Mouse (Mus musculus) right cerebral cortex, adult 18-20 months (tissue): ENCODE measurements around the gene Fat3.
A peak's percentile ranks its signal among the peaks of the same experiment; 100 is the strongest.

Experiments used
- DNase-seq: peaks from one replicate; pipeline ENCODE4 v3.0.0; 2022; ENCODE audit warnings: mixed read lengths

Gene Fat3

DNA sequence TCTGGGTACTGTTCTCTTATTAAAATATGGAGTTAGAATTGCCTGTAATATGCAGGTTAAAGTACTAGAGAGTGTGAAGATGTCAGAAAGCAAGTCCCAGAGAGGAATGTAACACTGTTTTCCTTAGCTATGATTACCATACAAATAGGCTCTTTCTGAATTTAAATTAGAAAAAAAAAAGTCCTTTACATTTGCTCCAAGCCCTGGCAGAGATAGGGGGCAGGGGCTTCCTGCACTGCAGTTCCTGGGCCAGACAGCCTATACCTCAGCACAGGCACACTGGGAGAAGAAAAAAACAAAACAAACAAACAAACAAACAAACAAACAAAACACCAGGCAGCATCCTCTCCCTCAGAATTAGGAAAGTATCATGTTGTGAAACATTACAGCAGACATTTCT is 274.5 kb downstream of the Fat3 start:
- DNase-seq = no peak

DNA sequence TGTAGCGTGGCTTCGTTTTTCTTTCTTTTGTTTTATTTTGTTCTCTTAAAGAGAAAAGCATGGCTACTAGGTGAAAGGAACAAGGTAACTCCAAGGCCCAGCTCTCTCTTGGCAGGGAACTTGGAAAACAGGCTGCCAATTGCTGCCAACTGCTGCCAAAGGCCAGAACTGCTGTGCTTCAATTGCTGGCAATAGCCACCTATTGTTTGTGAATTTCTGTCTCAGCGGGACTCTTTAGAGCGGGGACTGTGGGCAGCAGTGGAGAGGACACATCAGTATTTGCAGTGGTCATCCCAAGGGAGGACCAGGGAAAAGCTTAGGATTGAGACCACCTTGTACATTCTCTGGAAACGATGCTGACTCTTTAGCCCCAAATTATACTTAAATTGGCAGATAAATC is 279.2 kb downstream of the Fat3 start:
- peak; percentile 22 for DNase-seq

DNA sequence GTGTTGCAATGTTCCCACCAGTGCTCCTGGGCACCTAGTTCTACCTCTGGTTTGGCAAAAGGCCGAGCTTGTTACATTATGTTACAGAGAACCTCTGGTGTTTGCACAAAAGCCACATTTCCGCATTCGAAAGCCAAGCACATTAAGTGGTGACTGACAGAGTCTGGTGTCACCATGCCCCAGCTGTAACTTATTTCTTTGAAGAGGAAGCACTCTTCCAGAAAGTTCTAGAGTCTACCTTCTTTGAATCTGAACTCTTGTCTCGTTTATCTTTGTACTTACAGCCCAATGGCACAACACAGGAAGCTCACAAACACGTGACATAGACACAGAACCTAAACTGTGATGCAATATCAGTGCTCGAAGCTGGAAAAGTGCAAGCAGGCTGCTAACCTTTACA is 284.9 kb downstream of the Fat3 start:
- peak; percentile 8 for DNase-seq

DNA sequence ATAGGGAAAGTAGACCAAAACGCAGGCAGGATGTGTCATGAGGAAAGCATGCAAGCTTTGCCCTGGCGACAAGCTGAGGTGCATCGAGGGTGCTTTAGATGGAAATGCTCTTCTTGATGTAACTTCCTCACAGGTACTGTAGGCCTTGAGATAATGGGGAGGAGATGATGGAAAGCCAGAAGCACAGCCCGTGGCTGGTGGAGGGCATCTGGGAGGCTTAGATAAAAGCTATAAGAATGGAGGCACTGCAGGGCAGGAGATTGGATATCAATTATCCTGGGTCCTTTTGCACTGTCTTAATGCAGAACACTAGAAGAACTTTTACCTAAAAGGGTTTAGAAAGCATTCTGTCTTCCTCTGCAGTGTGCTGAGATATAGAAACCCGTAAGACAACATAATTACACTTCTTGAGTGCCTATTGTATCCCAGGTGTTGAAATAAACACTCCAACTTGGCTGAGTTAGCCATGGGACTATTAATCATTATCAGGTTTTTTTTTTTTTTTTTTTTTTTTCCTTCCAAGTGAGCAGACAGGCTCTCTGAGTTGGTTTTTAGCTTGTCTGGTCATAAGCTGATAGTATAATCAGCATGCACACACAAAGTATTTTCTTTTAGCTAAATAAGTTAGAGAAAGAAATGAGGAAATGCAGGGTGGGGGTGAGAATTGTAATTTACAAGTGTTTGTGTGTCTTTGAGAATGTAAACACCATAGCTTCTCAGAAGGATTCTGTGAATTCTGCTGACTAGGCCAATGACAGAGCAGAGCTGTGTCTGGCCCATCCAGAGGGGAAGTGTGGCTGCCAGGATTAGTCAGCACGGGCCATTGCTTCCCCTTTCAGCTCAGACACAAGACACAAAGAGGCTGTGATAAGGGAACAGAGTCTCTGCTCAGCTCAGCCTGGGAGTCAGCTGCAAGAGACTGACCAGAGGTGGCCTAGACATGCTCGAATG is 286.1 kb downstream of the Fat3 start:
- peak; percentile 63 for DNase-seq

DNA sequence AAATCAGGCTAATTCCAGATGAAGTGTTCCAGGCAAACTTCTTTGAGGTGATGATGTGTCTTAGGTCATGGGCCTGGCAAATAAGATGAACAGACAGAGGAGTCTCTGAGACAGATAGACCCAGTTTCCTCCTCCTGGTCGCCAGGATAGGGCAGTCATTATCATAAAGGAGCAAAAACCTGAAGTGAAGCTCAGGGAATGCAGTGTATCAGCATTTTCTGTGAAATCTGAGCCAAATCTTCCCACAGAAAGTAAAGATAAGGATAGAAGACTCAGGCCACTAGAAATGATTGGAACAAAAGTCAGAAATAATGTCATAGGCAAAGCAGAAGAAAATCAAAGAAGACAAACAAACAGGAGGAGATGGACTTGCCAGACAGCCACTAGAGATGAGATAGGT is 287.8 kb downstream of the Fat3 start:
- no peak for DNase-seq

DNA sequence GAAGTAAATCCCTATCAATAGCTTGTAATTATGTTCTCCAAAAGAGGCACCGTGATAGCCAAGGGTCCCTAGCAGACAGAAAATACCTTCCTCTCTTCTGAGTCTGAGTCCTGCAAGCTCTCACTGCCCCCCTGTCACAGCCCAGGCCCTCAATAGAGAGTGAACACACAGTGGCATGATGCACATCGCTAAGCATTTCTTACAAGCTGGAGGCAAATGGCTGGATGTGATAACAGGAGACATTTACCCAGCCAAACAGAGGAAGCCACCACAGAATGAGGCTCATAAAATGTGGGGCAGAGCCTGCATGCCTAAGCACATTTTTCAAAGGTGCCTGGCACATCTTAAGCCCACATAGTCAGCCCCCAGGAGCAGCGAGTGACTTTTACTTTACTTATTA is 288.5 kb downstream of the Fat3 start:
- no peak for DNase-seq

DNA sequence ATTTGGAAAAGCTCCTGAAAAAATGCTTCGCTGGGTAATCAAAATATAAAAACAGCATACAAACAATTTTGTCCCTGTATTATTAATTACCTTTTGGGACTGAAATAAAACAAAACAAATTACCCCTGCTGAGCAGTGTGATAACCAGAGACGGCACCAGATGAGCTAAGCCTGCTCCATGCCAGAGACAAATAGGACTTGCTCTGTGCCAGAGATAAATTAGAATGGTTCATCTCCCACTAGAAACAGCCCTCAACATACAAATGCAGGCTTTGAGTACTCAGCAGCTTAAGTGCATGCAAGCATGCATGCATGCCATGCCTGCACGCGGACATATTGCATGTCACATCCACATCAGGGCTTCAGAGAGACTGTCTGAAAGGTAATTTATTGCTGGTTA is 288.9 kb downstream of the Fat3 start:
- DNase-seq = no peak

DNA sequence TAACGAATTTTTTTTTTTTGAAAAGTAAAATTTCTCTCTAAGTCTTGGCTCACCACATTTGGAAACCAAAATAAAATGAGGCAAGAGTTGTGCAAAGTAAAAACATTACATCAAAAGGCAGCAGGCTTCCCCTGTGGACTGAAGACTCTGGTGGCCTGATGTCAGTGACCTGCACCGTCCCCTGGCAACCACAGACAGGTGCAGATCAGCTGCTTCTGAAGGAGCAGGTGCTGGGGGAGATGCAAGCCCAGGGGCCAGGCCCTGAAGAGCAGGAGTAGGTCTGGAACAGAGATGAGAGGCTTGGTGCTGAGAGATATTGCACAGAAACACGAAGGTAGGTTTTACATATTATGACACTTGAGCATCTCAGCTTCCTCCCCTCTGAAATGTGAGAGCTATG is 289.6 kb downstream of the Fat3 start:
- DNase-seq = no peak

DNA sequence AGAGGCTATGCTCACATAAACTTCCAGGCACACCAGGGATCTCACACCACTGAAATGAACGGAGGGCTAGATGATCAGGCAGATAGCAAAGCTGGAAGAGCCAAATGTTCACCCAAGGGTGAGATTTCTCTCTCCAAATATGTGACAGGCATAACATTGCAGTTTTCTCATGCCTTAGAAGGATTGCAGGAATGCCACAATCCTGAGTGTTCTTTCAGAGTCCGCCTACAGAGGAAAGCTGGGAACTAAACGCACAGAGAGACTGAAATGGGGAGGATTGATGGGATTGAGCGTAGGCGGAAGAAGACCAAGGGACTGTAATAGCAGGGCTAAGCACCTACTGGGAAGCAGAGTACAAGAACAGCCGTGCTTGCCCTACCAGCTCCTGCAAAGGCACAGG is 298.8 kb downstream of the Fat3 start:
- peak; percentile 63 for DNase-seq

DNA sequence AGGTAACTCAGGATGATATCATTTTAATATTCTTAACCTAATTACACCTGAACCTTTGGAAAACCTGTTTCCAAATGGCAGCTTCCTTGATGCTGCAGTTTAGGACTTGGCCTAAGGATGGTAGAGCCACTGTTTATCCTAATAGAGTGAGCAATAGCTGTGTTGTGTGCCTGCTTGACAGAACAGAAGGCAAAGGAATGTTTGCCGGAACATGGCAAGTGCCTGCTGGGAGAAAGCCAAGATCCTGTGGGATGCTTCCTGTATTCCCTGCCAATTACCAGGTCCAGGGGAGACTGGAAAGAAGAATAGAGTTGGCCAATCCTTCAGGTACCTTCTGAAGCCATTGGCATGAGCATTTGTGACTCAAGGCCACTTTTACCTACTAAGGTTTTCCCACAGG is 300.1 kb downstream of the Fat3 start:
- DNase-seq = peak; percentile 18

DNA sequence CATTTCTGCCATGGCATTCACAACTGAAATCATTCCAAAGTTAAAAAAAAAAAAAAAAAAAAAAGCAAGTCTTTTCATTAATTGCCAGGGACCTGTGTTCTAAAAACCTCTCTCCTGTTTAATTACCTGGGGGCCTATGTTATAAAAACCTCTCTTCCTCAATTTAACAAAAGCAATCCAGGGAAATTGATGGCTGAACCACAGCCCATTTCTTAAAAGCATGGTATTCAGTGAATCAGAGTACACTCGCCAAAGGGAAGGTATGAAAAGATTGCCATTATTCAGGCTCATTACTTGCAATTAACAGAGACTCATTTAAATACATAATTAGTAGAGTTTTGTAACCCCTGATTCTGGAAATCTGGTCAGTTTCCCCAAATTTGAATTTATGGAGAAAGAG is 314.6 kb downstream of the Fat3 start:
- no peak for DNase-seq

DNA sequence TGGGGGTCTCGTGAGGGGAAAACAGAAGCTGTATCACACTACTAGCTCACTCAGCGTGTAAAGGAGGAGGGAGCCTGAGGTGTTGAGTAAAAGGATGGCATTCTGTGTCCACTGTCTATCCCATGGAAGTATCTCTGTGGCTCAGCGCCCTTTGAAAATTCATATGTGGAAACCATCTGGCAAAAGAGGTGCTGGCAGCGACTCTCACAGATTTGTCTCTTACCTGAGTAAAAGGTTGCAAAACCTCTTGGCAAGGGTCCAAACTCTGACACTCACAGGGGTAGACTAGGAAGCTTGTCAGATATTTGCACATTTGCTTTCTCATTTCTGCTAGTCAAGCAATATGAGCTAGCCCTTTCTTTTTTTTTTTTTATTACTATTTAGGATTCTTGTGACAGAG is 331.8 kb downstream of the Fat3 start:
- DNase-seq = no peak

DNA sequence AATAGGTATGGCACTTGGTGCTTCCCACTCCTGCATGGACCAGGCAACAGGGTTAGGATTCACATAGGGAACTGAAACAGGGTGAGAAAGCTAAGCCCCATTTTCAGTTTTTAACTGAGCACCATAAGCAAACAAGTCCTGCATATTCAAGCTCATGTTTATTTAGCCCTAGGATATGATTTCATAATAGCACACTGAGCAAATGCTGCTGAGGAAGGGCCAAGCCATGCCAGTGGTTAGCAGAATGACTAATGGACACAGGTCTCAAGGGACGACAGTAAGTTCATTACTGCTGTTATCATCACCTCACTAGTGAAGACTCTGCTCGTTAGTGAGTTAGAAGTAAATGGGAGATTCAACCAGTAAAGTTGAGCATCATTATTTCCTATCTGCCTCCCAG is 333.0 kb downstream of the Fat3 start:
- no peak for DNase-seq

DNA sequence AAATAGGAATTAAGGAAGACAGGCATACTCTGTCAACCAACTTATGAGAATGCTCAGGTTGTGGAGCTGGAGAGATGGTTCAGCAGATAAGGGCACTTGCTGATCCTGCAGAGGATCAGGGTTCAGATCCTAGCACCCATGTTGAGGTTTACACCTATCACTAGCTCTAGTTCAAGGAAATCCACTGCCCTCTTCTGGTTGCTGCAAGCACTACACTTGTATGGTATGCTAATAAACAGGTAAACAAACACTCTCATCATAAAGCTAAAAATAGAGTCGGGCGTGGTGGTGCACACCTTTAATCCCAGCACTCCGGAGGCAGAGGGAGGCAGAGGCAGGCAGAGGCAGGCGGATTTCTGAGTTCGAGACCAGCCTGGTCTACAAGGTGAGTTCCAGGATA is 341.7 kb downstream of the Fat3 start:
- no peak for DNase-seq

DNA sequence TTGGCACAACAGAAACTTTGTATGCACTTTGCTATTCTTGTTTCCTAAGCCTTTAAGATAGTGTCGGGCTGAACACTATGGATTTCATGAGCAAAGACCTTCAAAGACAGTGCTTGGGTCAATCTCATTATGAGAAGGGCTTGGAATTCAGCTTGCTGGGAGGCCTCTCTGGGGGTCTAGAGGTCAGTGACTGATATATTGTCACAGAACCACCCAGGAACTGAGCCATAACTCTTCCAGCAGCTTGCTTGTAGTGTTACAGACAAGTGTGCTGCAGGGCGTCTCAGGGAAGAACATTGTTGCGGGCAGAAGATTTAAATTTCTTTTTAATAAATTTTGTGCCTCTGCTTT is 347.5 kb downstream of the Fat3 start:
- no peak for DNase-seq

DNA sequence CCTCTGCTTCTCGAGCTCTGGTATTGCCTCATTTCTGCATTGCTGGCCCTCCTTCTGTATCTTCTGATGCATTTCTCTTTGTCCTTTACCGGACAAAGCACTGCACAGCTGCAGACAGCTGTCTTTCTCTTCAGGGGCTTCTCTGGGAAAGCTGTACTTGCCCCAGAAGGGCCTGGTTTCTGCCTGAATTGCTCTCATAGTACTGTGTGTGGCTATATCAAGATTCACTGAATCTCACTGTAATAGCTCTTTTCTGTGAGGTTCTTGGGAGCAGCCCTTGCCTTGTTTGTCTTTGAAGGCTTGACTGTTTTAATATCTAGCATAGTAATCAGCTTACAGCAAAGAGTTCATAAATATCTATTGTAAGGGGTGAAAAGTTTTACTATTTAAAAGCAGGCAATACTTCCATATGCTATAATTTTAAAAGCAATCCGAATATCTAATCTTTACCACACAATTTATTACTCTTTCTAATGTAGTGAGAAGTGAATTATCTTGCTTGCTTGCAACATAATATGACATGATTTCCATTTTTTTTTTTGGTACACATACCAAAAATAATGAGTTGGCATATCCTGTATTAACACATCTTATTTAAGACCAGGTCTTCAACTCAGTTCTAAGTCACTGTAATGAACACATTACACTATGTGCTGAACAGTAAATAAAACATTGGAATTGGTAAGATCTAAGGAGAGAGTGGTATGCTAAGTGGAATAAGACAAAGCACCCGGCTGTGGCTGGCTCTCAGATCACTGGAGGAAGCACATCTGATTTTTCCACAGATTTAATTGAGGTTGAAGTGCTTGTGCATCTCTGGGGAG is 348.1 kb downstream of the Fat3 start:
- DNase-seq = no peak

DNA sequence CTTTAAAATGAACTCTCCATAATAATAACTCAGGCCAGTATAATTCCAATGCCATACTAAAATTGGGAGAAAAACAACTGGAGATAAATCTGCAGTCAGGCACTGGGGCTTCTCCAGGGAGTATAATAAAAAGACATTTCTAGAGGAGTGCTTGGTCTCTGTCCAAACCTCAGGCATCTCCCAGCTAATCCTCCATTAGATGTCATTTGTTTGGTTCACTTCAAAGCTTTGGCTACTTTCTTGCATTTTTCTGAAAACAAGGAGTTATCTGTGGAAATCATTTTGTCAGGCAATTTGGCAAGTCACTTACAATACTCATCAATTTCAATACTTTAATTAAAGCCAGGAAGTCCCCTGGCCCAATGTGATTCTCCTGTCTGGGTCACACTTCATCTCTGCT is 351.0 kb downstream of the Fat3 start:
- no peak for DNase-seq

DNA sequence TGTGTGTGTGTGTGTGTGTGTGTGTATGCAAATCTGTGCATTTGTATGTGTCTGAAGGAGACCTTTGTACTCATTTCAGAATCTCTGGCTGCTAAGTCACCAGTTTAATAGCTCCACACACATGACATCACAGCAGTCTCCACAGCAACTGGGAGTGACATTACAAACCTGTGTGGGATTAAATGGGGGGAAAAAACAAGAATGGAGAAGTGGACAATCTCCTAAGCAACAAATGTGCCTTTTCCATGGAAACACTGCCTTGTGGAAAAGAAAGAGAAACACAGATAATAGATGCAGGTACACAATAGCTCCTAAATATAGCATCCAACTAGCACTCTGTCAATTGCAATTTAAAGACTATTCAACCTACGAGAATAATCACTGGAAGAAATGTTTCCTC is 353.4 kb downstream of the Fat3 start:
- DNase-seq = no peak

DNA sequence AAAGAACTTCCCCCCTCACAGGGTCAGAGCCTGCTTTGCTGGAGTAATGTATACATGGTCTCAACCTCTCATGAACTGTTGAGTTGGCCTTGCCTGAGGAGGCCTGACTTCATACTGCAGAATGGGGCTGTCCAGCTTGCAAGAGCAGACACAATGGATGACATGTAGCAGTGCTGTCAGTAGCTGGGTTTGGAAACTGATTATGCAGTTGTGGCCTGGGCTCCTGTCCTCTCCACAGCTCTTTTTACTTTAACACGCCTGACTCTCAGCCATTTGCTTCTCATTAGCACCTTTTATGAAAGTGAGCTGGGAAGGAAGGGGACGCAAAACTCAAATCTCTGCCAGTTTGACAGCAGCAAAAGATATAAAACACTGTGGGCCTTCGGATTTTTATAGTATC is 356.4 kb downstream of the Fat3 start:
- DNase-seq = peak; percentile 12

DNA sequence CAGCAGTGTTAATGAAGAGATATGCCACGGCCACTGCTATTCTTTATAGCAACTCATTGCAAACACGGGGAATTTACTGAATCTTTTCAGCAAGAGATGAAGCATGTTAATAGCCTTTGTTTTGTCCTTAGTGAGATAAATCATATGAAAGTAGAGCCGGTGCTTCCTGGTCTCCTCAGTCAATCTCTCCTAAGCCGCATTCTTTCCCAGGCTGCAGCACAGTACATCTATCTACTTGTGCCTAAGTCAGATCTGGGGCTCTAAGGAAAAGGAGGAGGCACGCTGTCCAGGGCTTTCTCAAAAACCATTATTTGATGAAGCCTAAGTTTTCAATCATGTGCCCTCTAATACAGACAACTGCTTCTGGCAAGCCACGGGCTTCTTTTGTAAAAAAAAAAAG is 361.8 kb downstream of the Fat3 start:
- no peak for DNase-seq

DNA sequence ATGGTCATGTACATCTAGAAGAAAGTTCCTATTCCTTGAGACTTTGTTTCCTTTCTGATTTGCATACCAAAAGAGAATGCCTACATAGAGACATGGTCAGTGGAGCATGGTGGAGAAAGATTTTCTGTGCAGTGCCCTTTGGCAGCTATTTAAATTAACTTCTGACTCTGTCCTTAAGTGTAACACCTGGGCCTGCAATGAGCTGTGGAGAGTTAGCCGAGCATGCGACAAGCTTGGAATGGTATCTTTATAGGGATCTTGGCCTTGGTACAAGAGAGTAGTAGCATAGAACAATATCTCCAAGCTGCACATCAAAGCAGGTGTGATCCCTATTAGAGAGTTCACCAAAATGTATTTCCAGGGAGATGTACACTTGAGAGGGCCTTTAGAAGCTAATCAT is 368.0 kb downstream of the Fat3 start:
- DNase-seq = no peak

DNA sequence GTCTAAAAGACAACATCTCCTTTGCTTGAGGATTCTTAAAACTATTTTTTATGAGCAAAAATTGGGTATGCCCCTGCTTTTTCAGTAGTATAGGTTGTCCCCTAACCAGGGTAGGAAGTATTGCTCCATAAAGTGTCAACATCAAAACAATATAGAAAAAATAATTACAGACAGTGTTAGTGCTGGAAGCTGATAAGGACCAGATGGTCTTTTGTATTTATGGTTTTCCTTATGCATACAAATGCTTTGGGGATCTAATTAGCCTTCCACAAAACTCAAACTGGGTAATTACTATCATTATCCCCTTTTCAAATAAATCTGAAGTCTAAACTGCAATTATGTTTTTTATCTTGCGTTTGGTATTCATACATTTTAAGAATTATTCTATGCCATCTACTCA is 368.5 kb downstream of the Fat3 start:
- no peak for DNase-seq

DNA sequence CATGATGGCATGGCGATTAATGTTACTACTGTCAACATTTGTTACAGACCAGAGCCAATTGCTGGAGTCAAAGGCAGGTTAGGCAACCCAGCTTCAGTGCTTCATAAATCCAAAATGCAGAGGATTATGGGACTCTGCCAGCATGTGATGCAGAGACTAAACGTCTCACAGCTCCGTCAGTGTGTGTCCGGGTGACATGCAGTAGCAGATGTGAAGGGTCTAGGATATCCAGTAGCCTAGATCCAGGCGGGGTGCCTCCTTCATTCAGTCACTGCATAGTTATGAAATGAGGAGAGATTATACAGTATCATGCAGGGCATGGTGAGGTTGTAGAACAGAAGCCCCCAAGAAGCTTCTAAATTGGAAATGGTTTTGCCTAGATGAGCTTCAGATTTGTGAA is 379.3 kb downstream of the Fat3 start:
- no peak for DNase-seq

DNA sequence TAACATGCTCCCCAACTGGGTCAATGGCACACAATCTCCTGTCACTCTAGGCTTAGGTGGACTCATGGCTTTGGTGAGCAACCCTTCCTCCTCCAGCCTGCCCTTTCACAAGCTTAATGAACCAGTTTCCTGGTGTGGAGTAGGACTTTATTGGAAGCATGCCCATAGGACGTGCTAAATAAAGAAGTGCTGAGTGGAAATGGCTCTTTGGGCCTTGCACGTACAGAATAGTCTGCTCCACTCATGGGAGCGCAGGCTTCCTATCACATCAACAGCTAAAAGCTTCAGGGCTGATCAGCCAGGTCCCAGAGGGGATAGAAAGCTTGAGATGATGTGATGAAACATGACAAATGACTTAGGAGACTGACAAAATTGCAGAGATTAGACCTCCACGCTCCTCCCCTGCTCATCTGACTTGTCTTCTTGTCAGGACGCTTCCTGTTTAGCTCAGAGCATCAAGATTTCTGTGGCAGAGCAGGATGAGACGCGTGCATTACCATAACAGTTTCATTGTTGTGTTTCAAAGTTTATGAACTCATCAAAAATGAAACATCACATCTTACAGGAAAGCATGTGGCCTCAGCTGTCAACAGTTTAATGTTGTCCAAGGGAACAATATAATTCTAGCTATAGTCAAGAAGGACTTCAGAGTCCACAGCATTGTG is 386.1 kb downstream of the Fat3 start:
- DNase-seq = peak; percentile 16
